Mouse (Mus musculus) kidney, postnatal 0 days (tissue): ENCODE results near the gene Gsc2. TPM values are rescaled to one million over a fixed set of nuclear protein-coding genes. Genes with fewer than 3 reads are reported as not detected.

Experiments used
- ATAC-seq: fragments of 200-750 bp; cut with Nextera tagmentation; replicated peaks from 2 replicates; pipeline ENCODE4 v1.8.0; 2017; ENCODE audit warnings: low read depth, moderate number of reproducible peaks, moderate TSS enrichment, moderate library complexity; ENCODE audit not compliant: low FRiP score
- DNase-seq: peaks from one replicate; pipeline ENCODE4 v3.0.0-alpha.2; 2016; ENCODE audit warnings: low spot score
- H3K27ac ChIP-seq: fragments of 300-500 bp; sonication (generic); 2 replicates; pipeline ENCODE4 v1.5.1; 2014; ENCODE audit warnings: mild to moderate bottlenecking
- H3K27me3 ChIP-seq: fragments of 300-500 bp; sonication (generic); 2 replicates; pipeline ENCODE4 v1.6.1; 2014; ENCODE audit warnings: low read length, mixed read lengths; ENCODE audit not compliant: insufficient read depth
- H3K36me3 ChIP-seq: fragments of 300-500 bp; sonication (generic); 2 replicates; pipeline ENCODE4 v1.6.1; 2014; ENCODE audit warnings: low read length, mixed read lengths; ENCODE audit not compliant: insufficient read depth
- H3K4me1 ChIP-seq: fragments of 300-500 bp; sonication (generic); replicated peaks from 2 replicates; pipeline ENCODE4 v1.6.1; 2014; ENCODE audit warnings: antibody characterized with exemption, low read length, mixed read lengths; ENCODE audit not compliant: insufficient read depth
- H3K4me2 ChIP-seq: fragments of 300-500 bp; sonication (generic); 2 replicates; pipeline ENCODE4 v1.6.1; 2014; ENCODE audit warnings: mild to moderate bottlenecking, low read length, moderate library complexity, mixed read lengths
- H3K4me3 ChIP-seq: fragments of 300-500 bp; sonication (generic); replicated peaks from 2 replicates; pipeline ENCODE4 v1.5.1; 2014; ENCODE audit warnings: low read depth, low read length
- H3K9ac ChIP-seq: fragments of 300-500 bp; sonication (generic); 2 replicates; pipeline ENCODE4 v1.6.1; 2014; ENCODE audit warnings: low read depth, low read length
- H3K9me3 ChIP-seq: fragments of 300-500 bp; sonication (generic); replicated peaks from 2 replicates; pipeline ENCODE4 v1.6.1; 2016; ENCODE audit warnings: low read length, inconsistent platforms, mixed read lengths
- CTCF ChIP-seq: IDR thresholded peaks from 2 replicates; pipeline ENCODE4 v1.5.1; 2016; ENCODE audit warnings: antibody characterized with exemption, low read depth, mild to moderate bottlenecking, moderate library complexity
- WGBS: fragments of 180-500 bp; shearing (Covaris S2); extraction: QIAGEN DNeasy Blood & Tissue Kit; methylation state at CpG from one replicate; pipeline ENCODE4 v1.1.7; 2014; 5-methylcytosine and 5-hydroxymethylcytosine counted together
- polyA plus RNA-seq: library from polyadenylated mRNA; unstranded; fragments of >200 nt; fragmentation: Nextera tagmentation; extraction: Ambion mirVana; gene quantifications from 2 replicates; pipeline ENCODE4 v1.2.1, GENCODE M21; 2015

The Gsc2 gene
- polyA plus RNA-seq, 1 experiment from 2014 or later = 0.09 TPM

DNA sequence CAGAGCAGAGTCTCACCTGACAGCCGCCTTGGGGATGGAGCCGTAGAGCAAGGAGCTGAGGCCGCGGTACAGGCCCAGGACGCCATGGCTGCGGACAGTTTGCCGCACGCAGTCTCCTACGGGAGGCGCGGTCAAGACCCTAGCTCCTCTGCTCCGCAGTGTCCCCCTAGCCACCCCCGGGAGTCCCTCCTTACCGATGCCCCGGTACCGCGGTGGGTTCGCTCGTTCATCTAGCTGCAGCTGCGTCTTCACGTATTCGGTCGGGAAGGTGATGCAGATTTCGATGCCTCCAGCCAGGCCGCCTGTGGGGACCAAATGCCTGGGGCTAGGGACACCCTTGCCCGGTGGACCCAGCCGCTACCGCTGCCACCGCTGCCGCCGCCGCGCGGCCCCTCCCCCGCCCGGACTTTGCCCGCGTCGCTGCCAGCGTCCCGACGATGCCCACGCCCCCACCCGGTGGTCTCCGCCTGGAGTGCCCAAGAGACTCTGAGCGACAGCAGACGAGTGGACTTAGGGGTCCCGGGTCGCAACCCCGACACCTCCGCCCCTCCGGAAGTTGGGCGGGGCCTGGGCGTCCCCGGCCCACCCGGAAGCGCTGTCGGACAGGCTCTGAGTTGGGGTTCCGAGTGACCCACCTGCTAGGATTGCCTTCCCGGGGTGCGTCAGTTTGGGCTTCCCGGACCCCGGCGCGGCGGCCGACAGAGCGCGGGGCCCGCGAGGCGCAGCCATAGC, 12.7 kb upstream of the Gsc2 start:
- no peaks in the 10 kb centered on the region for H3K9me3 ChIP-seq
- H3K4me1 ChIP-seq = peaks cover 2% of the 10 kb centered on the region; the same call in 1 of the 2 replicates
- H3K9ac ChIP-seq = peak overlapping the region; percentile 85
- H3K27ac ChIP-seq = peak overlapping the region; percentile 94
- WGBS = under 1% methylated on average over 72 of the region's 72 CpGs
- peak overlapping the region; percentile 98 for H3K4me2 ChIP-seq
- 0 out of 2 replicates have a peak, but pooled peaks cover 6% of the 10 kb centered on the region for H3K36me3 ChIP-seq
- H3K4me3 ChIP-seq = peak overlapping the region; percentile 78
- no peaks in the 10 kb centered on the region for H3K27me3 ChIP-seq
- DNase-seq (peak; percentile 28), ATAC-seq (peak; percentile 31)
- TF ChIP-seq CTCF = no peak

- Histone ChIP-seq H3K27me3 (peaks cover 12% of the 10 kb centered on the region), H3K27ac (peak overlapping the region; percentile 81), H3K4me3 (peak overlapping the region; percentile 61), H3K36me3 (0 out of 2 replicates have a peak, but pooled peaks cover 6% of the 10 kb centered on the region), H3K4me1 (peaks cover 16% of the 10 kb centered on the region; the same call in 1 of the 2 replicates), H3K9me3 (no peaks in the 10 kb centered on the region), H3K4me2 (peak overlapping the region; percentile 69), H3K9ac (peak overlapping the region; percentile 73)
- no peak for TF ChIP-seq CTCF
- DNase-seq = no peak
- under 1% methylated on average over 14 of the region's 14 CpGs for WGBS
- no peak for ATAC-seq
Measured at GRCm38 (mm10) chr16:17922163-17922538, 7.3 kb upstream of the Gsc2 start.

GRCm38 (mm10) chr16:17921325-17922162, 6.7 kb upstream of the Gsc2 start:
- WGBS = 2% methylated on average over 47 of the region's 47 CpGs
- Histone ChIP-seq H3K27me3 (peaks cover 17% of the 10 kb centered on the region), H3K9me3 (no peaks in the 10 kb centered on the region), H3K36me3 (0 out of 2 replicates have a peak, but pooled peaks cover 6% of the 10 kb centered on the region), H3K4me1 (peaks cover 16% of the 10 kb centered on the region; the same call in 1 of the 2 replicates), H3K4me2 (peak overlapping the region; percentile 83), H3K9ac (peak overlapping the region; percentile 73), H3K27ac (peak overlapping the region; percentile 81), H3K4me3 (peak overlapping the region; percentile 61)
- peak; percentile 64 for TF ChIP-seq CTCF
- DNase-seq = peak; percentile 99
- ATAC-seq = peak; percentile 98

DNA sequence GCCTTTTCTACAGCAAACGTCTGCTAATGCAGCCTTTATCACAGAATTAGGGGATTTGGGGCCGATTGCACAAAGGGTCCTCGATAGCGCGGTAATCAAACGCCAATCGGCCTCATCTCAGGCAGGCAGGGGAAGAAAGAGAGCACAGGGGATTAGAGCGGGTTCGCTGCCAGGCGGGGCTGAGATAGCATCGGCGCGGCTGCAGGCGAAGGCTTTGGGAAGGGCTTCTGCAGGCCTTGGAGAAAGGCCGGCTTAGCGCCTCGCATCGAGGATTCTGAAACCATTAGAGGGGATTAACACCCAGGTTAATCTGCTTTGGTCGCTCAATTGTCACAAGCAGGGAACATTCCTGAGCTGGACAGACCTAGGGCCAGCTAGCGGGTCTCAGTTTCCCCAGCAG, 5.7 kb upstream of the Gsc2 start:
- Histone ChIP-seq H3K9me3 (no peaks in the 10 kb centered on the region), H3K4me1 (peaks cover 16% of the 10 kb centered on the region; the same call in 1 of the 2 replicates), H3K27ac (no peak overlapping the region), H3K9ac (peak overlapping the region; percentile 52; the same call in 1 of the 2 replicates), H3K27me3 (peaks cover 26% of the 10 kb centered on the region), H3K36me3 (0 out of 2 replicates have a peak, but pooled peaks cover 6% of the 10 kb centered on the region), H3K4me3 (no peak overlapping the region), H3K4me2 (peak overlapping the region; percentile 83; the same call in 1 of the 2 replicates)
- WGBS = 13% methylated on average over 20 of the region's 20 CpGs
- ATAC-seq = no peak
- TF ChIP-seq CTCF = no peak
- DNase-seq = no peak

DNA sequence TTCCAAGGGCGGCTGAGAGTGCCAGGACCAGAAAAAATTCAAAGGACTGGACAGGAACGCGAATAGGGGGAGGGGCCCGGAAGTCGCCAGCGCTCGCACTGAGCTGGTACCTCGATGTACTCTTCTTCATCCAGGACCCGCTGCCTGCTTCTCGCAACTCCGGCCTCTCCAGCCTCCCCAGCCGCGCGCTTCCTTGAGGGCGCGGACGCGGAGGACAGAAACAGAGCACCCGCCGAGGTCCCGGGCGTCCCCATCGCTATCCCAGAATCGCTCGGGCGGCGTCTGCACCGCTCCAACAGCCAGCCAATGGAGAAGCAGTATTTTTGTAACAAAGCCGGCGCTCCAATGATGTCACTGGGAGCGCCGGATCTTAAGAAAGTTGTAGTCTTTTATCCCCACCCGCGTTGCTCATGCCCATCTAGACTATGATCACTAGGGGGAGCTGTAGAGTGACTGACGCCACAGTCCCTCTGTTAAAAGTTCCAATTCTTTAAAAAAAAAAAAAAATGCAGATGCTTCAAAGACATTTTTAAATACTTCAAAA, 3.7 kb downstream of the Gsc2 start, which contains the start of gene Ess2:
Ess2 (minus strand) TSS at position 297 of the 544 bp plus-strand sequence.
- Histone ChIP-seq H3K9ac (peak within 1 kb of the TSS; percentile 74), H3K27ac (no peak within 1 kb of the TSS), H3K4me2 (peak within 1 kb of the TSS; percentile 52), H3K9me3 (no peaks in the 10 kb centered on the region), H3K36me3 (peaks cover 26% of the 10 kb centered on the region), H3K4me1 (peaks cover 11% of the 10 kb centered on the region), H3K4me3 (peak within 1 kb of the TSS; percentile 85), H3K27me3 (peaks cover 42% of the 10 kb centered on the region)
- TF ChIP-seq CTCF = peak; percentile 85
- ATAC-seq (peak; percentile 94), DNase-seq (peak; percentile 99)
- WGBS = 1% methylated on average over 35 of the region's 35 CpGs

GRCm38 (mm10) chr16:17898462-17898861, 16.4 kb downstream of the Gsc2 start, which contains the start of the genes Dgcr2 and Tssk2:
Gene Dgcr2, minus strand, starts transcription at chr16:17898562.
Gene Tssk2, plus strand, starts transcription at chr16:17898637.
- no peak within 1 kb of the TSS for H3K27ac ChIP-seq
- H3K4me3 ChIP-seq = no peak within 1 kb of the TSS
- H3K4me2 ChIP-seq = no peak within 1 kb of the TSS
- peaks cover 33% of the 10 kb centered on the region for H3K36me3 ChIP-seq
- no peaks in the 10 kb centered on the region for H3K4me1 ChIP-seq
- no peak within 1 kb of the TSS for H3K9ac ChIP-seq
- 91% methylated on average over 14 of the region's 14 CpGs for WGBS
- H3K27me3 ChIP-seq = no peaks in the 10 kb centered on the region
- no peak for ATAC-seq
- TF ChIP-seq CTCF = no peak
- no peak for DNase-seq
- no peaks in the 10 kb centered on the region for H3K9me3 ChIP-seq
